Mouse (Mus musculus) skeletal muscle tissue, postnatal 0 days (tissue): ENCODE measurements around the gene Arhgef12. TPM values are rescaled to one million over a fixed set of nuclear protein-coding genes. Genes with fewer than 3 reads are reported as not detected.

ENCODE experiments used
- polyA plus RNA-seq: library from polyadenylated mRNA; unstranded; fragments of >200 nt; fragmentation: Nextera tagmentation; extraction: Ambion mirVana; gene quantifications from 2 replicates; pipeline ENCODE4 v1.2.1, GENCODE M21; 2015

Arhgef12 gene
- polyA plus RNA-seq: 4.9 and 5.4 TPM in 2 replicates

DNA sequence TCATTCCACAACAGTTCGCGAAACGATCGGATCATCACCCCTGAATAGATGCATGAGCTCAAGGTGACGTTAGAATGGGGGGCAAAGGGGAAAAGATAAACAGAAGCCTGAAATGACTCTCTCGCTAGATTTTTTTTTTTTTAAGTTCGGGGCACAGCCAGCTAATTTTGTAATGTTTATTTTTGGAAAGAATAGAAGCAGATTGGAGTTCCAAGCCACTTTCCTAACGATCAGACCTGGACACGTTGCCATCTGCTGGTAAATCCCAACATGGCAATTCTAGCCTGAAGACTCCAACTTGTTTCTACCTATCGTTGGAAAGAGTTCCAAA, at the start of gene Arhgef12:
Arhgef12 (minus strand) TSS at position 53 of the 331 bp plus-strand sequence.

DNA sequence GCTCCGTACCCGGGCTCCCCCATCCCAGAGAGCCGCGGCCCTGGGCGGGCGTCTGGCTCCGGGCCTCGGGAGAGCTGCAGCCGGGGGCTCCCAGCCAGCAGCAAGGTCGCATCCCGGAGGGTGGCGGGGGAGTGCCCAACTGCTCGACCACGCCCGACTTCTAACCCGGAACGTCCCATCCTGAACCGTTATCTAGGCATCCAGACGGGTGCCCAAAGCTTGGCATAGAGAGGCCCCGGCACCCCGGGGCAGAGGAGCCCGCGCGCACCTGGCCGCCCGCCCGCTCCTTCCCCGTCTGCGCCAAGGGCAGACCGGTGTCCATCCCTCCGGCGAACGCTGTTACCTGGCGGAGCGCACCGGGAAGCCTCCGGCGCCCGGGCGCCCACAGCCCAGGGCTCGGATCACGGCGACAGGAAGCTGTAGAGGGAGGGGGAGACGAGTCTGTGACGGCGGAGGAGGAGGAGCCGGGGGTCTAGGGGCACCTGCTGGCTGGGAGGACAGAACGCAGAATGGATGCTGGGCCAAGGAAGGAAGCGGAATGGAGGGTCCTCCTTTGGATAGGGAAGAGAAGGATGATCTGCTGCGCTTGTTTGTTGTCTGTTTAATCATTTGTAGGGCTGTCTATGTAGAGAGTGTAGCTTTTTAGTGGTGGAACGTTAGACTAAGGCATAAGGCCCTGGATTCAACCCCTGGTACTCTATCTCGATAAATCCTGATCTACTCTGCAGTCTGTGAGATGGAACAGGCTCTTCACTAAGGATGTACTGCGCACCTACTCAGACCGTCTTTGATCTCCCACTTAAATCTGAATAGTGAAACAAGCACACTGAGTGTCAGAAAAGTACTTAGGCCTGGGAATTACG, 9.3 kb upstream of the Arhgef12 start, which contains the start of gene Tmem136:
Tmem136 (minus strand) TSS at position 437 of the 863 bp plus-strand sequence.

DNA sequence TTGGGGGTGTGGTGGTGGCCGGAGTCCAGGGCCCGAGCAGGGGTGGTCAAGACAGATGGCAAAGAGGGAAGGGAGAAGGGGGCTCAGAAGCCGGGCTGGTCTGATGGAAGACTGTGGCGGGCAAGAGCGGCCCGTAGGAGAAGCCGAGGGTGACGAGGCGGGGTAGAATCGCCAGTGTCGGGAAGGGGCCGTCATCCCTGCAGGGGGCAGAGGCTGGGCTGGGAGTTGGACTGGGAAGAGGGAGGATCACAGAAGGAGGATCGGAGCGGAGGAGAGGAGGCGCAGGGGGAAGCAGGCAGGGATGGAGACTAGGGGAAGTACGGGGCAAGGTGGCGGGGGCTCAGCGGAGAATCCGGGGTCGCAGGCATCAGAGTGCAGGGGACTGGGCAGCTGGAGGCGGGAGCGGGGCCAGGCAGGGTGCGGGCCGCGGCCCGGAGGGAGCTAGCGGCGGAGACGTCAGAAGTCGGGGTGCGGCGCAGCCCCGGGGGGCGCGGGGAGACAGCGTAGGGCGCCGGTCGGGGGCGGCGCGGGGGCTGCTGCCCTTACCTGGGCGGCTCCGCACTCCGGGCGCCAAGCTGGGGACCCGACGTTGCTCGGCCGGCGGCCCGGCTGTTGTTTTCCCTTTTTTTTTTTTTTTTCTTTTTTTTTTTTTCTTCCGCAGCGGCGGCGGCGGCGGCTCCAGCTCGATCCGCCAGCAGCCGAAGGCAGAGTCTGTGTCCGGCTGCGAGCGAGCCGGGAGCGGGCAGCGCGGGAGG, 163.1 kb downstream of the Arhgef12 start, which contains the start of gene Grik4:
Grik4 (minus strand) TSS at position 713 of the 755 bp plus-strand sequence.

Other genes starting within 250 kb of the Arhgef12 start
- 0.05 and 0.18 TPM in 2 replicates for gene Grik4, start 162.7 kb downstream of the Arhgef12 start, polyA plus RNA-seq
- gene Tmem136, start 9.3 kb upstream of the Arhgef12 start, polyA plus RNA-seq: 1.5 and 1.6 TPM in 2 replicates
- 0.13 and 1.2 TPM in 2 replicates for gene Pou2f3, start 103.1 kb upstream of the Arhgef12 start, polyA plus RNA-seq
- gene Oaf, start 132.7 kb upstream of the Arhgef12 start, polyA plus RNA-seq: 35.1 and 42.7 TPM in 2 replicates
- 6.5 TPM in 1 of 2 replicates, not detected in the other for gene Trim29, start 203.6 kb upstream of the Arhgef12 start, polyA plus RNA-seq